Mouse (Mus musculus): ENCODE data around the gene Slamf1.

Slamf1 gene

GRCm38 (mm10) chr1:171766898-171767297 is at the start of gene Slamf1:
Slamf1 (plus strand) TSS chr1:171767127.
- peak; percentile 81 for DNase-seq (ENCODE audit: low read depth, low spot score)

DNA sequence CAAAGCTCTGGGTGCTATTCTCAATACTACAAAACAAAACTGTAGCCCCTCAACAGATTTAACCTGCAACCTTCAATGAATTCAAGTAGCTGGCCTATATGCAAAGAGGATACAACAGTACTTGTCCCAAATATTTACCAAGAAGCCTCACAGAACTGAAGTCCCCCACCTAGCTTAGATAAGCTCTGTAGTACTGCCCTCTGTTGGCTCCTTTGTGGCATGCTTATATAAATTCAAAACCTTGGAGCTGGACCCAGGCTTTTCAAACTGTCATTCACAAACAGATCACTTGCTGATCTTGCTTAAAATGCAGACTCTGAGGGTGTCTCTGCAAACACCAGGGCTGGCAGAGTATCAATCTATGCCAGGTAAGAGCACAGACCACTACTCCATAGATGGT is 35.7 kb upstream of the Slamf1 start:
- DNase-seq (ENCODE audit: low read depth, low spot score) = peak; percentile 37

DNA sequence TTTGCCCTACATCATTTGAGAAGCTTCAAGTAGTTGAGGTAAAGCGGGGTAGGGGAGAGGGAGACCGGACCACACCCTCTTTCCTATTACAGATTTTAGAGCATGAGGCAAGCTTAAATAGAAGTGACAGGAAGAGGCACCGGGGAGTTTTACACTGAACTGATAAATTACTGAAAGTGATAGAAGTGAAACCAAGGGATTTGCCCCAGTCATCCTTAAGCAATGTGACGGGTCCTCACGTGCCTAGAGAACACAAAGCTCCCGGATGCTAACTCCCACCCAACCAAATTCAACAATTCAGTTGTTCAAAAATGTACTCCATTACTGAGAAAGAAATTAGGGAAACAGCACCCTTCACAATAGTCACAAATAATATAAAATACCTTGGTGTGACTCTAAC is 32.0 kb upstream of the Slamf1 start:
- DNase-seq (ENCODE audit: low read depth, low spot score) = peak; percentile 50

DNA sequence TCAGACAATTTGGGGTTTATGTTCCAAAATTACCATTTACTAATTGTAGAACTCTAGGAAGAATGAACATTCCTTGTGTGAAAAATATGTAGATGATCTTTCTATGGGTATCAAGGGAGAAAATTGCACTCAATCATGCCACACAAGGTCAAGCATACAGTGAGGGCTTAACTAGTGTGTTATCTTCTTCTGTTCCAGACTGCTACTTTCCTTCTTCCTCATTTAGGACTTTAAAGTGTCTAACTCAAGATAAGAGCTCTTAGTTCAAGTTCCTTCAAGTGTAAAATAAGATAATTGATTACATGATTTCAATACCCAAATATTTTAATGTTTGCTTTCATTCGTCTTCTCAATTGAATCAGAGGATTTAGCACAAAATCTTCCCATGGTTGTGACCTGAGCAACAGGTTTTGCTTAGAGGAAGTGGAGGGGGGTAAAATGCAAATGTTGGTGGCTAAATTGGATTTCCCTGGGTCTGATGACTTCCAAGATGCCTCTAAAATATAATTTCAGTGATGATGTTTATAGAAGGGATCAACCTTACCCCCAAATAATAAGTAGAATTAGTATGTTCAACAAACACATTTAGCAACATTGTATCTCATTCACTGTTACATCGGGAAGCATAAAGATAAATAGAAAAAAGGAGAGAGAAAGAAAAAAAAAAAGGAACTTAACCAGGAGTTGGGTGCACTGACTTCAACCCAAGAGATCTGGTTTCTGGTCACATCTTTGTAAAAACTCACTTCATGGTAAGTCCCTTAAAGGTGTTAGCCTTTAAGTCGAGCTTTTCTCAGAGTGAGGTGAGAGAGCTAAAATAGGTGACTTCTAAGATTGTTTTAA is 18.6 kb upstream of the Slamf1 start:
- no peak for DNase-seq (ENCODE audit: low read depth, low spot score)

- DNase-seq (ENCODE audit: low read depth, low spot score) = no peak
These were observed 5.0 kb upstream of the Slamf1 start for GRCm38 (mm10) chr1:171761853-171762448.

DNA sequence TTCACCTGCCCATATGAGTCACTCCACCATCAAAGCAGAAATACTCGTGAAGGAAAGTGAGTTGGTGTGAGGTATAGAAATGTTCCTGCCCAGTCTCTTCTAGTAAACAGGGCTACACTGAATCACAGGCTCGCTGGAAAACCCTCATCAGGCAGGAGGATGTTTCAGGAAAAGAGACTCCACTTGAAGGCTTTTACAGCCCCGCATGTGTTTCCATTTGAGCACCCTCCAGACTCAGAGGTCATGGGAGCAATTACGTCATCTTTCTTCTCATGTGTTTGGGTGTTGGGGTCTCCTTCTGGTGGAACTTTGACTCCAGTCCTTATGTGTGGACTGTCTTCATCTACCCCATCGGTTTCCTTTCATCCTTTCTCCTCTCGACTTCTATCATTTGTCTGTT is 4.1 kb downstream of the Slamf1 start:
- peak; percentile 64 for DNase-seq (ENCODE audit: low read depth, low spot score)

- DNase-seq (ENCODE audit: low read depth, low spot score) = peak; percentile 52
These were observed 5.3 kb downstream of the Slamf1 start for GRCm38 (mm10) chr1:171772121-171772735.

DNA sequence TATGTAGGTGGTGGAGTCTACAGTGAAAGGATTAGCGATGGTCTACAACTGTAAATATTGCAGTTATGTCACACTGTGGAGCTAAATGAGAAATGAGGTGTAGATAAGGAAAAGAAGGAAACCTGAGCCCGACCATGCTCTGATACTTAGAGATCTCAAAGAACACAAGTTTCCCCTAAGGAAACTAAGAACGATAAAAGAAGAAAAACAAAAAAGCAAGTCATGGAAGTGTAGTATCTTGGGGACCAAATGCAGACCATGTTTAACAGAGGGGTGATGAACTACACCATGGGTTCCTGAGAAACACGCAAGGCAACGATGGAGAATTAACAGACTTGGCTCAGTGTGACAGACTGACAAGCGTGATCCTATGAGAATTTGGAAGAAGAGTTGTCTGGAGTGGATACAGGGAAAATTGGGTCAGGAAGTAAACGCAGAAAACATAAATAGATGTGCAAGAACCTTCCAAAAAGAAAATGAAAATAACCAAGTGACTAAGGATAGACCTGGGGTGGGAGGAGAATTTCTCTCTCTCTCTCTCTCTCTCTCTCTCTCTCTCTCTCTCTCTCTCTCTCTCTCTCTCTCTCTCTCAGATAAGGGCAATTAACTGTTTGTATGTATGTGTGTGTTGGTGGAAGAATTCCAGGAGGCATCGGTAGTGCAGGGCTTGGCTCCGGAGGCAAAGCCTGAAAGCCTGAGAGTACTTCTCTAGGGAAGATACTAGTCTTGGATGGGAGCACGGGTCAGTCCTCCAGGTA is 6.5 kb downstream of the Slamf1 start:
- DNase-seq (ENCODE audit: low read depth, low spot score) = no peak

DNA sequence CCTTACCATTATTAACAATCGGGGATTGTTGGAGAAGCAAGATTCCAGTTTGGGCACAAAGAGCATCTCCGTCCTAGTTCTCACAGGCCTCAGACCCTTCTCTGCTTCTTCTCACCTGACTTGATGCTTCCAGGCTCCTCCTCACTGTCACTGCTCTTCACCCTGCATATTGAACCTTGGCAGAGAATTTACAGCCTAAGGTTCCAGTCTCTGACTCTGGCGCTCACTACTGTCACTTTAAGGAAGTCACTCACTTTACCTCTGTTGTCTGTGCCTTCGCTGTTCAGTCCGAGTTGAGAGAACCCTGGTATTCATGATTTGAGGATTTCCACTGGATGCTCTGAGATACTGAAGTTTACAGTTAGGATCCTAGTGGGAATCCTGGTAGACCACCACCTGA is 7.3 kb downstream of the Slamf1 start:
- no peak for DNase-seq (ENCODE audit: low read depth, low spot score)

DNA sequence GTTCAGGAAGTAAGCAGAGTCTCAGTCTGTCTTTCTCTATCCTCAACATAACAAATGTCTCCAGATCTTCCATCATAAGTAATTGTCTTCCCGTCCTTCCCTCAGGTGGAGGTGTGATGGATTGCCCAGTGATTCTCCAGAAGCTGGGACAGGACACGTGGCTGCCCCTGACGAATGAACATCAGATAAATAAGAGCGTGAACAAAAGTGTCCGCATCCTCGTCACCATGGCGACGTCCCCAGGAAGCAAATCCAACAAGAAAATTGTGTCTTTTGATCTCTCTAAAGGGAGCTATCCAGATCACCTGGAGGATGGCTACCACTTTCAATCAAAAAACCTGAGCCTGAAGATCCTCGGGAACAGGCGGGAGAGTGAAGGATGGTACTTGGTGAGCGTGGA is 7.8 kb downstream of the Slamf1 start:
- no peak for DNase-seq (ENCODE audit: low read depth, low spot score)

- no peak for DNase-seq (ENCODE audit: low read depth, low spot score)
These were observed 8.9 kb downstream of the Slamf1 start for GRCm38 (mm10) chr1:171775781-171776180.

DNA sequence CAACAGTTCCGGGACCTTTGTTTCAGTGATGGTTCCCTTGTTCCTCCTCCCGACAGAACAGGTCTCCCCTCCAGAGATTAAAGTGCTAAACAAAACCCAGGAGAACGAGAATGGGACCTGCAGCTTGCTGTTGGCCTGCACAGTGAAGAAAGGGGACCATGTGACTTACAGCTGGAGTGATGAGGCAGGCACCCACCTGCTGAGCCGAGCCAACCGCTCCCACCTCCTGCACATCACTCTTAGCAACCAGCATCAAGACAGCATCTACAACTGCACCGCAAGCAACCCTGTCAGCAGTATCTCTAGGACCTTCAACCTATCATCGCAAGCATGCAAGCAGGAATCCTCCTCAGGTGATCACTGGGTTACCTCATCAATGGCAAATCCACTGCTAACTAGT is 10.1 kb downstream of the Slamf1 start:
- DNase-seq (ENCODE audit: low read depth, low spot score) = peak; percentile 38

DNA sequence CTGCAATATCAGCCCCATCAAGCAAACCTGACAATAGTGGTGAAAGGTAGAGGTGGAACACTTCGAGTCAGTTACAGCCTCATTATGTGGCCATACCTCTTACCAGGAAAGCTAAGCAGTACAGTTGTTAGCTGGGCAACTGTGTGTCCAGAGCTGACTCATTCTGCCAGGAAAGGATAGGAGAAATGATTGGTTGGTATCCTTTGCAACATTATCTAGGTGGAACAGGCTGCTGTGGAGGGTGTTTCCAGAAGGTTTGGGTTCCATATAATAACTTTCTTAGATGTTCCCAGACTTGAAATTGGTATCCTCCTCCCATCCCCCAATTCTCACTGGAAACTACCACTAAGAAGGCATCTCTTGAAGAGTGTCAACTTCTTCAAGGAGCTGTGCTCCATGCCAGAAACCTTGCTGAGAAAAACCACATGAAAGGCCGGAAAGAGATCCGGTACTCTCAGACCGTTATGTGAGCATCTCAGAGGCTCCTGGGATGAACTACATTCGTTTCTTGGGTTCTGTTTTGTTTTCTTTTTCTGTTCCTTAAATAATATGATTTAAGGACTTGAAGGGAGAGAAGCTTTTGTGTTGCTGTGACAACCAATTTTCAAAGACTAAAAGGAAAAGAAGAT is 15.5 kb downstream of the Slamf1 start:
- DNase-seq (ENCODE audit: low read depth, low spot score) = peak; percentile 77

GRCm38 (mm10) chr1:171785871-171786270 is 18.9 kb downstream of the Slamf1 start:
- no peak for DNase-seq (ENCODE audit: low read depth, low spot score)

DNA sequence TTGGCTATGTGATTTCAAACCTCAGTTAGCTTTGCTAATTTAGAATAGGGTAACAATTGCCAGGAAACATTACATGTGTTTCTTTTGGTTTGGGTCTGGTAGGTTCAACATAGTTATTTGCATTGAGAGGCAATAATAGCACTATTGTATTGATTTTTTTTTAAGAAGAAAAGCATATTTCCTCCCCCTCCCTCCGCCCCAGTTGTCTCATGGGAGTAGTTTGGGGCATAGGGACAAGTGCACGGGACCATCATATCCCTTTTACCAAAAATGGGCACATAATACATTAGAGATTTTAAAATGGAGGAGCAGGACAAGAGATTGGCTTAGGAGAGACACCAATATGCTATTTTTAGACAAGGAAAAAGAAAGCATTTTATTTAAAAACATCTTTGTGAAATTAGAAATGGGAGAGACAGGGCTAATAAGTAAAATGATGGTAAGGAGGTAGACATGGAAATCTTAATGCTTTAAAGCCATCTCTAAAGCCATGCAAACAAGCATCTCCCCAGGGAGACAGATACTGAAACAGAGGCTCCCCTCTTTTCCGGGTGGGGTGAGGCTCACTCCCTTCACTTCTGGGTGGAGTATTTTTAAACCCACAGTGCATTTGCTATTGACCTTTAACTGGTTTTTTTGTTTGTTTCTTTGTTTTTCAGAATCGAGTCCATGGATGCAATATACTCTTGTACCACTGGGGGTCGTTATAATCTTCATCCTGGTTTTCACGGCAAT is 20.5 kb downstream of the Slamf1 start:
- peak; percentile 40 for DNase-seq (ENCODE audit: low read depth, low spot score)

GRCm38 (mm10) chr1:171788461-171789283 is 21.7 kb downstream of the Slamf1 start:
- peak; percentile 81 for DNase-seq (ENCODE audit: low read depth, low spot score)

GRCm38 (mm10) chr1:171789407-171789806 is 22.5 kb downstream of the Slamf1 start:
- no peak for DNase-seq (ENCODE audit: low read depth, low spot score)

DNA sequence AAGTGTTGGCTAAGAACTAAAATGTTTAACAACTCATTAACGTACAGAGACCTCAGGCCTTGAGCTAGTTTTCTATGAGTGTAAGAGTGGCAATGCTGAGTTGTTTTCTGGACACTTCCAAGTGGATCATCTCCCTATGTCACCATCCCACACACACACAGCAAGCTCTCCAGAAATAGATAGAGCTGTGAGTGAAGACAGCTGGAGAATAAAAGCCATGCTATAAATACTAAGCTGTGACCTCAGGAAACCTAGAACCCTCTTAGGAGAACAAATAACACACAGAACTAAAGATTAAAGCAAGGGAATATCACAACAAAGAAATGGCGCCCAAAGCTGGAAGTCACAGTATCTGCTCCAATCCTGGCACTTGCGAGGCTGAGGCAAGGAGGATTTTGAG is 24.6 kb downstream of the Slamf1 start:
- DNase-seq (ENCODE audit: low read depth, low spot score) = no peak

- no peak for DNase-seq (ENCODE audit: low read depth, low spot score)
These were observed 29.3 kb downstream of the Slamf1 start for GRCm38 (mm10) chr1:171796185-171796584.

- no peak for DNase-seq (ENCODE audit: low read depth, low spot score)
These were observed 30.9 kb downstream of the Slamf1 start for GRCm38 (mm10) chr1:171797840-171798239.

All from CD4-positive, CD25-positive, alpha-beta regulatory T cell, adult 2 months (primary cell).